Mouse (Mus musculus): Measurements from ENCODE around the gene Gstp2. TPM values are rescaled to one million over a fixed set of nuclear protein-coding genes. Genes with fewer than 3 reads are reported as not detected.
A peak's percentile ranks its signal among the peaks of the same experiment; 100 is the strongest.

The Gstp2 gene
- polyA plus RNA-seq, 1 experiment from 2014 or later: 33.6 TPM

GRCm38 (mm10) chr19:4087090-4087489 is 41.3 kb upstream of the Gstp2 start:
- Histone ChIP-seq H3K27ac (ENCODE audit: low read length) (no peak overlapping the region), H3K9ac (ENCODE audit: low read depth, low read length) (no peak overlapping the region), H3K4me2 (ENCODE audit: low read depth, low read length) (no peak overlapping the region), H3K4me1 (ENCODE audit: control insufficient read depth, insufficient read depth, low read length) (no peaks in the 10 kb centered on the region), H3K36me3 (ENCODE audit: control insufficient read depth, insufficient read depth, low read length) (no peaks in the 10 kb centered on the region), H3K27me3 (replicated peaks; ENCODE audit: control insufficient read depth, insufficient read depth, low read length) (no peaks in the 10 kb centered on the region), H3K9me3 (ENCODE audit: control insufficient read depth, low read length) (no peaks in the 10 kb centered on the region), H3K4me3 (ENCODE audit: low read length) (no peak overlapping the region)
- ATAC-seq: no peak
- WGBS: 86% methylated on average over 5 of the region's 5 CpGs

- 91% methylated on average over 15 of the region's 15 CpGs for WGBS
- Histone ChIP-seq H3K9me3 (ENCODE audit: control insufficient read depth, low read length) (no peaks in the 10 kb centered on the region), H3K27ac (ENCODE audit: low read length) (no peak overlapping the region), H3K27me3 (replicated peaks; ENCODE audit: control insufficient read depth, insufficient read depth, low read length) (no peaks in the 10 kb centered on the region), H3K9ac (ENCODE audit: low read depth, low read length) (no peak overlapping the region), H3K4me2 (ENCODE audit: low read depth, low read length) (no peak overlapping the region), H3K4me3 (ENCODE audit: low read length) (no peak overlapping the region), H3K36me3 (ENCODE audit: control insufficient read depth, insufficient read depth, low read length) (no peaks in the 10 kb centered on the region), H3K4me1 (ENCODE audit: control insufficient read depth, insufficient read depth, low read length) (no peaks in the 10 kb centered on the region)
- no peak for ATAC-seq
Measured at GRCm38 (mm10) chr19:4086156-4086555, 40.3 kb upstream of the Gstp2 start.

DNA sequence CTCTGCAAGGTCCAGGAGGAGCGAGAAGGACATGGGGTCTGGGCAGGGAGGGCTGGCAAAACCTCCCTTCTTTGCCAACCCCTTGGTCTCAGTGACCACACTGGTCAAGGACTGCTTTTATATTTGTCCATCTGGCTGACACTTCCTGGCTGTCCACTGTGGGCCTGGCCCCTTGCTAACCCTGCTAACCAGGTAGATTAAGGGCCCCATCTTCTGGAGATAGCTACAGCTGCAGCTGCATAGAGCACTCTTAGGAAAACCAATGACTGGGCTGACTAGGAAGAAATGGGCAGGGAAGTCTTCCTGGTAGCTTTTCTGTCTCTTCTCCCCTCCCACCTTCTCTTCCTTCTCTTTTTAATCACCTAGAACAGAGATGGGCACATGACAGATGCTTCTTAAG is 39.2 kb upstream of the Gstp2 start:
- H3K4me3 ChIP-seq (ENCODE audit: low read length): no peak overlapping the region
- H3K27me3 ChIP-seq (replicated peaks; ENCODE audit: control insufficient read depth, insufficient read depth, low read length): no peaks in the 10 kb centered on the region
- ATAC-seq: no peak
- H3K36me3 ChIP-seq (ENCODE audit: control insufficient read depth, insufficient read depth, low read length): no peaks in the 10 kb centered on the region
- H3K27ac ChIP-seq (ENCODE audit: low read length): no peak overlapping the region
- H3K9me3 ChIP-seq (ENCODE audit: control insufficient read depth, low read length): no peaks in the 10 kb centered on the region
- no peak overlapping the region for H3K9ac ChIP-seq (ENCODE audit: low read depth, low read length)
- H3K4me2 ChIP-seq (ENCODE audit: low read depth, low read length): no peak overlapping the region
- WGBS: 93% methylated on average over 1 of the region's 1 CpGs
- no peaks in the 10 kb centered on the region for H3K4me1 ChIP-seq (ENCODE audit: control insufficient read depth, insufficient read depth, low read length)

DNA sequence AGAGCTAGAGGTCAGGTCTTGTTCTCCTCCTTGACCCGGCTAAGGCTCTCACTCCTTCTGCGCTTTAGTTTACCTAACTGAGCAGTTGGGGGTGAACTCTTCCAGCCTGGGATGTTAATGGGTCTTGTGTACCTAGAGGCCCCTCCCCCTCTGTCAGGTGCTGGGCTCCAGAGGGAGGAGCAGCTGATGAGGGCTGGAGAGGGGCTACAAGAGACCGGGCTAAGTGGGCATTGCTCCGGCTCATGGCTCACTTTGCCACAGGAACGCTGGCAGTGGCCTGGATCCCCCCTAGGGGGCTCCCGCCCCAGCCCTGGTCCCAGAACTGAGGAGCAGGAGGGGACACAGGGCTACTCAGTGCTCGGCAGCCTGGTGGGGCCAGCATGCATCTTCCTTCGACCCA is 38.0 kb upstream of the Gstp2 start:
- Histone ChIP-seq H3K4me3 (ENCODE audit: low read length) (no peak overlapping the region), H3K36me3 (ENCODE audit: control insufficient read depth, insufficient read depth, low read length) (no peaks in the 10 kb centered on the region), H3K4me1 (ENCODE audit: control insufficient read depth, insufficient read depth, low read length) (no peaks in the 10 kb centered on the region), H3K27ac (ENCODE audit: low read length) (no peak overlapping the region), H3K9me3 (ENCODE audit: control insufficient read depth, low read length) (no peaks in the 10 kb centered on the region), H3K4me2 (ENCODE audit: low read depth, low read length) (no peak overlapping the region), H3K9ac (ENCODE audit: low read depth, low read length) (no peak overlapping the region; the same call in 1 of the 2 replicates), H3K27me3 (replicated peaks; ENCODE audit: control insufficient read depth, insufficient read depth, low read length) (no peaks in the 10 kb centered on the region)
- WGBS: 33% methylated on average over 8 of the region's 8 CpGs
- ATAC-seq: no peak

DNA sequence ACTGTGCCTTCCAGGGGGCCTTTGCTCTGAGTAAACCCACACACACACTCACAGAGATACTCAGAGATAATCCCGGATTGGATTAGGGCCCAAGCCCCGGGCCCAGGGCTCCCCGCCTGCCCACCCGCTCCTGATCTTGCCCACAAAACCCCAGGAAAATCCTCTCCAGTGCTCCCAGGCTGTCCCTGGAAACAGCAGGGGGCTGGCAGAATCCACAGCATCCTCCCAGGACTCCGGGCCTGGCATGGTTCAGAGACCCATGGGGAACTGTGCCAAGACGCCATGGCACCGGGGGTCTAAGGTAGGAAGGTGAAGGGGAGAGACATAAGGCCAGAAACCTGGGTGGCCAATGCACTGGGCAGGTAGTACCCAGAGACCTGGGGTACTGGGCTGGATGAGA is 37.5 kb upstream of the Gstp2 start:
- H3K27ac ChIP-seq (ENCODE audit: low read length): no peak overlapping the region
- no peaks in the 10 kb centered on the region for H3K27me3 ChIP-seq (replicated peaks; ENCODE audit: control insufficient read depth, insufficient read depth, low read length)
- 83% methylated on average over 7 of the region's 7 CpGs for WGBS
- H3K9me3 ChIP-seq (ENCODE audit: control insufficient read depth, low read length): no peaks in the 10 kb centered on the region
- no peak overlapping the region for H3K4me3 ChIP-seq (ENCODE audit: low read length)
- no peak overlapping the region for H3K9ac ChIP-seq (ENCODE audit: low read depth, low read length)
- no peaks in the 10 kb centered on the region for H3K36me3 ChIP-seq (ENCODE audit: control insufficient read depth, insufficient read depth, low read length)
- H3K4me1 ChIP-seq (ENCODE audit: control insufficient read depth, insufficient read depth, low read length): no peaks in the 10 kb centered on the region
- ATAC-seq: no peak
- H3K4me2 ChIP-seq (ENCODE audit: low read depth, low read length): no peak overlapping the region

DNA sequence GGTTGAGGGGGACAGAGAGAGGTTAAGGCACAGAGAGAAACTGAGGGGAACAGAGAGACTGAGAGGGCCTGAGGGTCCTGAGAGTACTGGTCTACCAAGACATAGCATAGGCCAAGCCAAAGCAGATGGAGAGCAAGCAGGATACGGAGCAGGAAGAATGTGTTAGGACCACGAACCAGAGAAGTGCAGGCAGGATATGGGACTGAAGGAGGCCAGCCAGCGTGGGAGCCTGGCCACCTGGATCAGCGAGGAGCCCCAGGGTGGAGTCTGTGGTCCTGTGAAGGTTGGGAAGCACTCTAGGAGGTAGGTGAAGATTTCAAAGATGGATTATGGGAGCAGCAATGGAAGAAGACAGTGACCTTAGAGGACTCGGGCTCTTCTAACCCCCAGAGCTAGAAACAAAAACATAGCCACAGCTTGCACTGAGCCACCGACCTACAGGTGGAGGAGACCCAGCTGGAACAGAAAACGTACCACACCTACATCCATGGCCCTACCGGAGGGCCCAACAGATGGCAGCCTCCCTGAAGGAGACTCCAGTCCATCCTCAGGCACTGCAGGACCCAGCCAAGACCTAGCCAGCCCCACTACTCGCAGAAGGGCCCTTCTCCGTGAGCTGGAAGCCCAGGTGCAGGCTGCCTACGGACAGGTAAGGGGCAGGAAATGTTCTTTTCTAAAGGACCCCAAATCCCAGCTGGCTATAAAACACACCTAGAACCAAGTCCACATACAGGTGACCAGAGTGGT is 36.6 kb upstream of the Gstp2 start:
- 75% methylated on average over 11 of the region's 11 CpGs for WGBS
- H3K4me1 ChIP-seq (ENCODE audit: control insufficient read depth, insufficient read depth, low read length): no peaks in the 10 kb centered on the region

DNA sequence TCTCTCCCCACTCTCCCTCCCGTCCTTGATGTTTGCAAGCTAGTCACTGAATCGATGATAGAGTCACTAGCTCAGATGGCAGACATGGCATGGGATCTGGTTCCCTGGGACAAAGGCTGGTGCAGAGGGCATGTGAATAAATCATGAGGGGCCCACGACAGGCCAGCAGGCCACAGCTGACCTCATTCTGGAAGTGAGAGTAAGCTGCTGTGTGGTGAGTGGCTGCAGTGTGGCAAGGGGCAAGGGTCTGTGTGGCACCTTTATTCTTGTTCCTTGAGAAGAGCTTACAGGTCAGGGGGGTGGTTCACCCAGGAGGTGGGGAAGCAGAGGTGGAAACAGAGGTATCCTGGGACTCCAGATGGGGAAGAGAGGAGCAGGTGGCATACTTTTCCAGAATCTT is 35.6 kb upstream of the Gstp2 start, which contains the start of gene Cabp2:
TSS of gene Cabp2 (plus strand) at position 185 of the 400 bp plus-strand sequence.
- no peak within 1 kb of the TSS for H3K4me3 ChIP-seq (ENCODE audit: low read length)
- H3K4me2 ChIP-seq (ENCODE audit: low read depth, low read length): no peak within 1 kb of the TSS
- no peak within 1 kb of the TSS for H3K27ac ChIP-seq (ENCODE audit: low read length)
- no peaks in the 10 kb centered on the region for H3K36me3 ChIP-seq (ENCODE audit: control insufficient read depth, insufficient read depth, low read length)
- H3K27me3 ChIP-seq (replicated peaks; ENCODE audit: control insufficient read depth, insufficient read depth, low read length): no peaks in the 10 kb centered on the region
- ATAC-seq: no peak
- H3K9me3 ChIP-seq (ENCODE audit: control insufficient read depth, low read length): no peaks in the 10 kb centered on the region
- H3K4me1 ChIP-seq (ENCODE audit: control insufficient read depth, insufficient read depth, low read length): no peaks in the 10 kb centered on the region
- H3K9ac ChIP-seq (ENCODE audit: low read depth, low read length): no peak within 1 kb of the TSS
- 66% methylated on average over 3 of the region's 3 CpGs for WGBS

More for the DNA sequence above, 36.6 kb upstream of the Gstp2 start:
- no peak for ATAC-seq
- H3K9ac ChIP-seq (ENCODE audit: low read depth, low read length): no peak overlapping the region
- H3K36me3 ChIP-seq (ENCODE audit: control insufficient read depth, insufficient read depth, low read length): no peaks in the 10 kb centered on the region
- no peak overlapping the region for H3K27ac ChIP-seq (ENCODE audit: low read length)
- no peaks in the 10 kb centered on the region for H3K9me3 ChIP-seq (ENCODE audit: control insufficient read depth, low read length)
- no peak overlapping the region for H3K4me2 ChIP-seq (ENCODE audit: low read depth, low read length)
- H3K27me3 ChIP-seq (replicated peaks; ENCODE audit: control insufficient read depth, insufficient read depth, low read length): no peaks in the 10 kb centered on the region
- H3K4me3 ChIP-seq (ENCODE audit: low read length): no peak overlapping the region

GRCm38 (mm10) chr19:4080511-4081009 is 34.7 kb upstream of the Gstp2 start:
- peak; percentile 33; the same call in 1 of the 2 replicates for ATAC-seq
- Histone ChIP-seq H3K4me3 (ENCODE audit: low read length) (no peak overlapping the region), H3K4me1 (ENCODE audit: control insufficient read depth, insufficient read depth, low read length) (no peaks in the 10 kb centered on the region), H3K9ac (ENCODE audit: low read depth, low read length) (no peak overlapping the region), H3K4me2 (ENCODE audit: low read depth, low read length) (no peak overlapping the region), H3K36me3 (ENCODE audit: control insufficient read depth, insufficient read depth, low read length) (no peaks in the 10 kb centered on the region), H3K9me3 (ENCODE audit: control insufficient read depth, low read length) (no peaks in the 10 kb centered on the region), H3K27ac (ENCODE audit: low read length) (no peak overlapping the region), H3K27me3 (replicated peaks; ENCODE audit: control insufficient read depth, insufficient read depth, low read length) (no peaks in the 10 kb centered on the region)
- 69% methylated on average over 8 of the region's 8 CpGs for WGBS

GRCm38 (mm10) chr19:4079594-4079993 is 33.8 kb upstream of the Gstp2 start:
- Histone ChIP-seq H3K9me3 (ENCODE audit: control insufficient read depth, low read length) (no peaks in the 10 kb centered on the region), H3K4me2 (ENCODE audit: low read depth, low read length) (no peak overlapping the region), H3K36me3 (ENCODE audit: control insufficient read depth, insufficient read depth, low read length) (no peaks in the 10 kb centered on the region), H3K4me1 (ENCODE audit: control insufficient read depth, insufficient read depth, low read length) (no peaks in the 10 kb centered on the region), H3K4me3 (ENCODE audit: low read length) (no peak overlapping the region), H3K27me3 (replicated peaks; ENCODE audit: control insufficient read depth, insufficient read depth, low read length) (no peaks in the 10 kb centered on the region), H3K27ac (ENCODE audit: low read length) (no peak overlapping the region), H3K9ac (ENCODE audit: low read depth, low read length) (no peak overlapping the region)
- 76% methylated on average over 1 of the region's 1 CpGs for WGBS
- ATAC-seq: no peak
